Mouse (Mus musculus): ENCODE data around the gene Lyzl4. TPM values are rescaled to one million over a fixed set of nuclear protein-coding genes. Genes with fewer than 3 reads are reported as not detected.

Lyzl4 gene
- not detected for total RNA-seq (2022)

DNA sequence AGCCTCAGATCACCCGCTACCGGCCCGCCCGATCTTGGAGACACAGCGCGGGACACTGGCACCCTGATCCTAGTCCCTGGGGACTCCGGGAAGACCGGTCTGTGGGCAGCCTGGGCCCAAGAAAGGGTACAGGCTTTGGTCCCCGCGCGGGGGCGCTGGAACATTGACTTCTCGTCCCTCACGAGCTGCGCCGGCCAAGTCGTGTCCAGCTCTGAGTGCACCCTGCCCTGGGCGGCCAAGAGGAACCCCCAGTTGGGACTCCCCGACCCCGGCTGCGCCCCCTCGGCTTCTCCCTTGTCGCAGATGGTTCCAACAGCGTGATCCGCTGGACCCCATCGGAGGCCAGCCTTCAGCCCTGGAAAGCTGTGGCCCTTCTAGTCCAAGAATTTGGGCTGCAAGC lies at the start of gene Lyzl4:
TSS of gene Lyzl4 (minus strand) at position 96 of the 400 bp plus-strand sequence.
- DNase-seq (ENCODE audit: low spot score in 2 of 2): peak; percentile 61 to 67

- no peak for DNase-seq (ENCODE audit: low spot score in 2 of 2)
Observed at GRCm38 (mm10) chr9:121690734-121691133, 48.8 kb upstream of the Lyzl4 start.

- DNase-seq (ENCODE audit: low spot score in 2 of 2): no peak
Observed at GRCm38 (mm10) chr9:121690200-121690651, 48.3 kb upstream of the Lyzl4 start.

DNA sequence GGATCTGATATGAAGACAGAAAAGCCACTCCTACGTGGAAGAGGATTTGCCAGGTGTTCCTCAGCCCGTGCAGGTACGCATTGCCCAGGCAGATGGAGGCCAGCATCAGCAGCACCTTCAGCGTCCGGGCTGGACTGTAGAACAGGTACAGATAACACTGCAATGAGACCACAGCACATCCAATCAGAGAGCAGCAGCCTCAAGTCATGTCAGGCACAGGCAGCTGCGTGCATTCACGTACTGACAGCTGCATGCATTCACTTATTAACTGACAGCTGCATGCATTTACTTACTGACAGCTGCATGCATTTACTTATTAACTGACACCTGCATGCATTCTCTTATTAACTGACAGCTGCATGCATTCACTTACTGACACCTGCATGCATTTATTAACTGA lies 42.8 kb upstream of the Lyzl4 start:
- no peak for DNase-seq (ENCODE audit: low spot score in 2 of 2)

DNA sequence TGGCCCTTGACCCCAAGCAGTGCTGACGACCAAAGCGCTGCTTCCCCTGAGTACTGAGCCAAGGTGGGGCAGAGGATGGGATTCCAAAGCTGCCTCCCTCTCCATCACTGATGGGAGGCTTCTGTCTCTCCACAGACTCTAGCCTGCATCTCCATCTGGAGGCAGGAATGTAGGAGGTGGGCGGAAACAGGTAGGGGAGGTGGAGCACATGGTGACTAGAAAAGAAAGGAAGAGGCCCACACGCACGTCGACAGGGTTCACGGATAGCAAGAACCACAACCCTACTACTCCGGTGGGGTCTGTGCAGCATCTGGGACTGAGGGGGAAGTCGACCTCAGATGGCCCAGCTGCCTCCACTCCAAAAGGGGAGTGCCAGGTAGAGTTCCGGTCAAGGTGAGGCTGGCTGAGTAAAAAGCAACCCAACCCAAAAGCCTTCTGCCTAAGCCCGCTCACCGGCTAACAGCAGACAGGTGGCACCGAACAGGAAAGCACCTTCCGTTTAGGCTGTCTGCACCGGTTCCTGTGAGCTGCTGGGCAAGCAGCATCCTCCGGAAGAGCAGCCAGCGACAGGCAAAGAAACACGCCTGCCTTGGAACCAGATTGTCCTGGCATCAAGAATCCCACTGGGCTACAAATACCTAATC lies 40.3 kb upstream of the Lyzl4 start:
- DNase-seq (ENCODE audit: low spot score in 2 of 2): no peak

GRCm38 (mm10) chr9:121681191-121681590 lies 39.3 kb upstream of the Lyzl4 start:
- no peak for DNase-seq (ENCODE audit: low spot score in 2 of 2)

- peak in 1 of 2 experiments; percentile 24 for DNase-seq (ENCODE audit: low spot score in 2 of 2)
Observed at GRCm38 (mm10) chr9:121679549-121679948, 37.7 kb upstream of the Lyzl4 start.

DNA sequence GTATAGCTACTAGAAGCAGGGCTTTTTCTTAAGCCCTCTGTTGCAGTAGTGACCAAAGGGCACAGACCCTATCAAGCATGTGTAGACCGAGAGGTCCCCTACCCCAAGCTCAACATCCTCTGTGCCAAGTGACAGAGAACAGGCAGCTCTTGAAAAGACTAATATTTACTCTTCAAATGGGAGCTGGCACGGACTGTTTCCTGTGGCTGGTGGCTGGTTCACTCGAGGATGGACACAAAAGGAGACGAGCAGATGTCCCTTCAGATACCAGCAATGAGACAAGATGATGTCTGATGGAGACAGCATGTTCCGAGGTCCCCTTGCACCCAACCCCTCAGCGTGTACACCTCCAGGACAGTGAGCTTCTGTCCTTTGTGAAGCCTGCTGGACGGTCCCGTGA lies 35.6 kb upstream of the Lyzl4 start:
- DNase-seq (ENCODE audit: low spot score in 2 of 2): no peak

DNA sequence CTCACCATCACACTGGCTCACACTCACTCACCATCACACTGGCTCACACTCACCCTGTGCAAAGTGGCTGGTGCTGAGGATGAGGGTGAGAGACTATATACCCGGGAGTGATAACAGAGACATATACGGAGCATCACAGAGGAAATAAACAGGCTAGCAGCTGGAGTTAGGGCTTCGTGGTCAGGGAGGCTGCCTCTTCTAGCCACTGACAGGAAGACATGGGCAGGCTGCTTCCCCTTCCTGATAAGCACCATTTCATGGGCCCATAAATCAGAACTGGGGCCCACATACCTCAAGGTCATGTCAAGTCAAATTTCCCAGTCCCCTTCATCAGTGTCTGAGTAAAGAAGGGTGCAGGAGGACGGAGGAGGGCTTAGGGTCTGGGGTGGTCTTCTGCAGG lies 35.2 kb upstream of the Lyzl4 start:
- DNase-seq (ENCODE audit: low spot score in 2 of 2): no peak

DNA sequence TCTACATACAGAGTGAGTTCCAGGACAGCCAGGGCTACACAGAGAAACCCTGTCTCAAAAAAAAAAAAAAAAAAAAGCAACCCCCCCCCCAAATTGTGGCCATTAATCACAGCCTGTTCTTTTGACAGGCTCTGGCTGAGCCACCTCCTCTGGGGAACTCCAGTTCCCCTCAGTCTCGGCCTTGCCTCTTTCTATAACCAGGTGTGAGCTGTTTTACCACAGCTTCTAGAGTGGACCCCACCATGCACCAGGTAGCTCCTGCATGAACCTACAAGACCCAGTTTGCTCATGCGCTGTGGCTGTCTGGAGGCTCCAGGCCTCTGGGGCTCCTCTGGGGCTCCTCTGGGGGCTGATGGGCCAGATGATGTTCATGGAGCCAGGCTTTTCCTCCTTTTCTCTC lies 33.7 kb upstream of the Lyzl4 start:
- DNase-seq (ENCODE audit: low spot score in 2 of 2): no peak

GRCm38 (mm10) chr9:121675011-121675410 lies 33.1 kb upstream of the Lyzl4 start:
- DNase-seq (ENCODE audit: low spot score in 2 of 2): no peak

DNA sequence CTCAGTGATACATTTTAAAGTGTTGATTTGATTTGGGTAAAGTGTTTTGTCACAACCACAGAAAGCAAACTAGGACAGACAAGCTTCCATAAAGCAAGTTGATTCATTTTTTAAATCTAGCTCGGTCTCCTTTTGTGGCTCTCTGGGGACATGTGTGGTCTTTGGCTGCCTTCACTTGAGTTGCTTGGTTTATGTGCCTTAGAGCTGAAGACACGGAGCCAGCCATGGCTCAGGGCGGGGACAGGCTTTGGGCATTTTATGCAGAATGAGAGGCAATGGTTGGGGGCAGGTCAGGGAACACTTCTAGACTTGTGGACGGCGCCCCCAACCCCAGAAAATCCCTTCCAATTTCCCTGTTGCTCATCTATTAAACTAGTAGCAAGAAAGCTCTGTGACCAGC lies 31.8 kb upstream of the Lyzl4 start:
- DNase-seq (ENCODE audit: low spot score in 2 of 2): no peak

DNA sequence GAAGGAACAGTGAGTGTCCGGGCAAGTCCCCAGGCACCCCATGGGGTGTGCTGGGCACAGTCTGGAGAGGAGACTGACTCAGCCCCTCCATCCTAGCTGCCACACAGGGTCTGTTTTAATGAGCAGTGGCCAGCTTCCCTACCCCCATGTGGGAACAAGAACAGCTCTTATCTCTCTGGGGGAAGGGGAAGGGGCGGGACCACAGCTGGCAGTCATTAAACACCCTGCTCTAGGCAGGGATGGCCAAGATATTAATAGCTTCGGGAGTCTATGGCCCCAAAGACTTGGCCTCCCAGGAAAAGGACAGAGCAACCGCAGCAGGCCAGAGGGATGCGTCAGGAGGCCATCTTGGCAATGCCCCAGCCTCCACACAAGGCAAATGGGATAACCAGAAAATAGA lies 30.4 kb upstream of the Lyzl4 start:
- peak; percentile 31 to 43 for DNase-seq (ENCODE audit: low spot score in 2 of 2)

- no peak for DNase-seq (ENCODE audit: low spot score in 2 of 2)
Observed at GRCm38 (mm10) chr9:121671300-121671699, 29.4 kb upstream of the Lyzl4 start.

DNA sequence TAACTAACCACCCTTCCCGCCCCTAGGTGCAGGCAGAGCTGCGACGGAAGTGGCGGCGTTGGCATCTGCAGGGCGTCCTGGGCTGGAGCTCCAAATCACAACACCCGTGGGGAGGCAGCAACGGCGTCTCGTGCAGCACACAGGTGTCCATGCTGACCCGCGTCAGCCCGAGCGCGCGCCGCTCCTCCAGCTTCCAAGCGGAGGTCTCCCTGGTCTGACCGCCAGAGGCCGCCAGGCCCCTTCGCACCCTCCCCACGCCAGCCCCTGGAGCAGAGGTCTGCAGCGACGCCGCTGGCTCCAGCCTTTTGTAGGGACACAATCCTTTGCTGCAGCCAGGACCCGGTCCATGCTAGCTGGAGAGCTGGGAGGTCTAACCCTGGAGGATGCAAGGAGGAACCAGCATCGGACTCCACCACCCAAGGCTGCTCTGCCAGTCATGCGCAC lies 27.5 kb upstream of the Lyzl4 start:
- peak; percentile 24 to 52 for DNase-seq (ENCODE audit: low spot score in 2 of 2)

DNA sequence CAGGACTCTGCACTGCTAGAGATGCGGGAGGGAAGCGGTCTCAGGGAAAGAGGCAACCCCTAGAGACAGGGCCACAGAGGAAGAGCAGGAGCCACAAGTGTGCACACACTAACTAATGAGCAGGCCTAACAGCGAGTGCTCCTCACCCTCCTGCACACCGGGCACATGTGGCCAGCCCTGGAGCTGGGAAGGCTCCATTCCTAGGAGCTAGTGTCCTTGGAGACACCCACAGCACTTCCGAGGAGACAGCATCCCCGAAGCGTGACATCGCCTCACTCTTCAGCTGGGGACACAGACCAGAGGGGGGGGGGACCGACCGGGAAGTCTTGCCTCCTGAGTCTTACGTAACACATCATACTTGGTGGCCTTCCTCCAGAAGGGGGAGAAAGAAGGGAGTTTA lies 25.9 kb upstream of the Lyzl4 start:
- no peak for DNase-seq (ENCODE audit: low spot score in 2 of 2)

- no peak for DNase-seq (ENCODE audit: low spot score in 2 of 2)
Observed at GRCm38 (mm10) chr9:121666957-121667630, 25.2 kb upstream of the Lyzl4 start.

DNA sequence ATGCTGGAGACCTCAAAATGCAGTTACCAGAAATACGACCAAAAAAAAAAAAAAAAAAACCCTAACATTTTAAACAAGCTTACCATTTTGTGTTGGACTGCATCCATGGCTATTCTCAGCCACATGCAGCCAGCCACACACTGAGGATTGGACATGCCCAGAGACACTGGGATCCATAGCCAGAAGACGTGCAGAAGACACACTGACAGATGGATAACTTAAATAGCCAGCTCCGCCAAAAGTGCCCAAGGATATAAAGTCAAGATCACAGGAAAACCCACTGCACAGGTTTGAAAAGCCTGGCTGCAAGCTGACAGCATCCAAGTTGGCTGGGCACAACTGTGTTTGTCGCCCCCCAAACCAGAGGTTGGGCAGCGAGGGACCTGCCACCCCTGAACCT lies 22.2 kb upstream of the Lyzl4 start:
- DNase-seq (ENCODE audit: low spot score in 2 of 2): no peak

- DNase-seq (ENCODE audit: low spot score in 2 of 2): no peak
Observed at GRCm38 (mm10) chr9:121663467-121663866, 21.6 kb upstream of the Lyzl4 start.

DNA sequence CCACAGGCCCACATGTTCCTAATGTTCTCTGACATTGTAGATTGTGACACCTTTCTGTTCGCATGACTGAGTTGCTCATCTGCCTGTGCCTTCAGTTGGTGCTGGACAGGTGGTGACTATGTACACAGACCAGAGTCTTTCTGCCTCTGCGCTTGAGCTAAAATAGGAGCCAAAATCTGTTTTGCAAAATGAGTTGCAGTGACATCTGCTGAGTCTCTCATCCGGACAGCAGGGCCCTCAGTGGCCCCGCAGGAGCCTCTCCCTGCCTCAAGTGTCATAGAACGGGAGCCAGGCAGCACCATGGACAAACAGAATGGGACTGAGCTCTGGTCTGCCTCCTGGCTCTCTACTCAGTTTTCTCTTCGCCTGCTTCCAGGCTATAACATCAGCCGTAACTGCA lies 17.9 kb upstream of the Lyzl4 start:
- DNase-seq (ENCODE audit: low spot score in 2 of 2): no peak

GRCm38 (mm10) chr9:121658248-121658647 lies 16.4 kb upstream of the Lyzl4 start:
- DNase-seq (ENCODE audit: low spot score in 2 of 2): no peak

GRCm38 (mm10) chr9:121657143-121657542 lies 15.2 kb upstream of the Lyzl4 start:
- no peak for DNase-seq (ENCODE audit: low spot score in 2 of 2)

GRCm38 (mm10) chr9:121656322-121656721 lies 14.4 kb upstream of the Lyzl4 start:
- no peak for DNase-seq (ENCODE audit: low spot score in 2 of 2)
